Mouse (Mus musculus): ENCODE measurements around the gene Tmem132e. TPM values are rescaled to one million over a fixed set of nuclear protein-coding genes. Genes with fewer than 3 reads are reported as not detected.

Gene Tmem132e
- total and polyA plus RNA-seq, 3 experiments = not detected

DNA sequence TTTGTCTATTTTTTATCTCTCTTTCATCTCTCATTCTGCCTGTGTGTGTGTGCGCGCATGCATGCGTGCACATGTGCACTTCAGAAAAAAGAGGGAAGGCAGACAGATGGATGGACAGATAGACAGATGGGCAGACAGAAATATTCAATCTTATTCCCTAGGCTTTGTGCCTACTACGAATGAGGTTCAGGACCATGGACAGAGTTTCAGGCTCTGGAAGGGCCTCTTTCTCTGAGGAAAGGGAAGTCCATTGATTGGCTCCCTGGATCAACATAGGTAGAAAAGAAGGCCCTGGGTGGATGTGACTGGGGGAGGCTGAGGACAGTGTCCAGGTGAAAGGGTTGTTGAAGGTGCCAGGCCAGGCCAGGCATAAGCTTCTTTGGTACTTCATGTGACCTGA is 17.1 kb upstream of the Tmem132e start:
- Histone ChIP-seq H3K79me2 (replicated peaks; ENCODE audit: control insufficient read depth, extremely low read depth, insufficient read depth, poor library complexity, severe bottlenecking) (no peaks in the 10 kb centered on the region), H3K9ac (ENCODE audit: insufficient read depth, low read depth) (no peak overlapping the region), H3K27me3 (replicated peaks) (peaks cover 63% of the 10 kb centered on the region), H3K4me2 (ENCODE audit: insufficient read depth, low read depth, poor library complexity, severe bottlenecking) (no peak overlapping the region), H3K4me3 (replicated peaks in 1 of 3; ENCODE audit: low read depth in 2 of 3, low read length in 2 of 3, poor library complexity in 1 of 3) (no peak overlapping the region), H3K4me1 (ENCODE audit: control insufficient read depth in 1 of 2, insufficient read depth in 2 of 2) (no peaks in the 10 kb centered on the region), H3K27ac (ENCODE audit: insufficient read depth, low read depth) (no peak overlapping the region), H3K36me3 (replicated peaks in 1 of 2; ENCODE audit: control insufficient read depth in 1 of 2, insufficient read depth in 1 of 2, low read length in 1 of 2) (no peaks in the 10 kb centered on the region), H3K9me3 (replicated peaks; ENCODE audit: low read length) (no peaks in the 10 kb centered on the region)
- in situ Hi-C loops (cut with MboI; ENCODE audit: low pct_ligation_motif_present, low pct_unique_long_range_greater_than_20kb, low sequenced_read_pairs) = no loop called here
- DNase-seq (ENCODE audit: extremely low read depth) = peak; percentile 24
- dilution Hi-C loops (cut with MboI; ENCODE audit: extremely low pct_ligation_motif_present, extremely low pct_unique_long_range_greater_than_20kb, low sequenced_read_pairs) = no loop called here
- TF ChIP-seq POLR2A (IDR thresholded peaks at IDR 0.05; ENCODE audit: low read depth, low read length) (no peak), MAFK (IDR thresholded peaks at IDR 0.05; ENCODE audit: insufficient replicate concordance, low read length) (no peak), SIN3A (IDR thresholded peaks at IDR 0.05; ENCODE audit: low read length) (no peak), MAZ (IDR thresholded peaks at IDR 0.05; ENCODE audit: low read depth, low read length) (no peak), CTCF (conservative IDR thresholded peaks at IDR 0.05 in 1 of 2, IDR thresholded peaks at IDR 0.05 in 1 of 2; ENCODE audit: low read depth in 2 of 2, low read length in 2 of 2) (no peak), MEF2A (IDR thresholded peaks at IDR 0.05; ENCODE audit: borderline replicate concordance, low read depth, low read length) (no peak), NELFE (IDR thresholded peaks at IDR 0.05; ENCODE audit: low read depth, low read length) (no peak), SMC3 (IDR thresholded peaks at IDR 0.05; ENCODE audit: low read depth, low read length) (no peak), EP300 (IDR thresholded peaks at IDR 0.05; ENCODE audit: low read length) (no peak), TBP (conservative IDR thresholded peaks at IDR 0.05; ENCODE audit: low read depth, low read length) (no peak), CHD2 (IDR thresholded peaks at IDR 0.05; ENCODE audit: low read length) (no peak), ELF1 (IDR thresholded peaks at IDR 0.05; ENCODE audit: low read depth, low read length) (no peak), MYC (IDR thresholded peaks at IDR 0.05; ENCODE audit: low read depth, low read length) (no peak), ZKSCAN1 (IDR thresholded peaks at IDR 0.05; ENCODE audit: borderline replicate concordance, low read depth, low read length) (no peak)

GRCm38 (mm10) chr11:82380606-82381202 is 8.0 kb upstream of the Tmem132e start:
- Histone ChIP-seq H3K27ac (ENCODE audit: insufficient read depth, low read depth) (no peak overlapping the region), H3K9me3 (replicated peaks; ENCODE audit: low read length) (peaks cover under 1% of the 10 kb centered on the region), H3K79me2 (replicated peaks; ENCODE audit: control insufficient read depth, extremely low read depth, insufficient read depth, poor library complexity, severe bottlenecking) (no peaks in the 10 kb centered on the region), H3K27me3 (replicated peaks) (peaks cover 78% of the 10 kb centered on the region), H3K4me3 (replicated peaks in 1 of 3; ENCODE audit: low read depth in 2 of 3, low read length in 2 of 3, poor library complexity in 1 of 3) (no peak overlapping the region), H3K9ac (ENCODE audit: insufficient read depth, low read depth) (no peak overlapping the region), H3K36me3 (replicated peaks in 1 of 2; ENCODE audit: control insufficient read depth in 1 of 2, insufficient read depth in 1 of 2, low read length in 1 of 2) (no peaks in the 10 kb centered on the region), H3K4me2 (ENCODE audit: insufficient read depth, low read depth, poor library complexity, severe bottlenecking) (no peak overlapping the region), H3K4me1 (ENCODE audit: control insufficient read depth in 1 of 2, insufficient read depth in 2 of 2) (no peaks in the 10 kb centered on the region)
- dilution Hi-C loops (cut with MboI; ENCODE audit: extremely low pct_ligation_motif_present, extremely low pct_unique_long_range_greater_than_20kb, low sequenced_read_pairs) = no loop called here
- in situ Hi-C loops (cut with MboI; ENCODE audit: low pct_ligation_motif_present, low pct_unique_long_range_greater_than_20kb, low sequenced_read_pairs) = no loop called here
- TF ChIP-seq NELFE (IDR thresholded peaks at IDR 0.05; ENCODE audit: low read depth, low read length) = no peak
- no peak for TF ChIP-seq NRF1 (IDR thresholded peaks at IDR 0.05; ENCODE audit: low read depth, low read length)
- no peak for TF ChIP-seq GABPA (IDR thresholded peaks at IDR 0.05; ENCODE audit: insufficient replicate concordance, low read depth, low read length)
- no peak for TF ChIP-seq KAT2A (IDR thresholded peaks at IDR 0.05; ENCODE audit: insufficient replicate concordance, low read length)
- no peak for TF ChIP-seq E2F4 (IDR thresholded peaks at IDR 0.05; ENCODE audit: insufficient replicate concordance, low read depth, low read length)
- TF ChIP-seq MAZ (IDR thresholded peaks at IDR 0.05; ENCODE audit: low read depth, low read length) = no peak
- no peak for TF ChIP-seq HCFC1 (IDR thresholded peaks at IDR 0.05; ENCODE audit: low read depth, low read length)
- no peak for TF ChIP-seq MYC (IDR thresholded peaks at IDR 0.05; ENCODE audit: low read depth, low read length)
- TF ChIP-seq USF1 (IDR thresholded peaks at IDR 0.05; ENCODE audit: low read depth, low read length) = no peak
- TF ChIP-seq CHD1 (IDR thresholded peaks at IDR 0.05; ENCODE audit: low read depth, low read length) = no peak
- no peak for TF ChIP-seq TCF12 (IDR thresholded peaks at IDR 0.05; ENCODE audit: low read depth, low read length)
- TF ChIP-seq CHD2 (IDR thresholded peaks at IDR 0.05; ENCODE audit: low read length) = no peak
- TF ChIP-seq MAFK (IDR thresholded peaks at IDR 0.05; ENCODE audit: insufficient replicate concordance, low read length) = no peak
- TF ChIP-seq ELF1 (IDR thresholded peaks at IDR 0.05; ENCODE audit: low read depth, low read length) = no peak
- TF ChIP-seq SIN3A (IDR thresholded peaks at IDR 0.05; ENCODE audit: low read length) = no peak
- no peak for TF ChIP-seq UBTF (IDR thresholded peaks at IDR 0.05; ENCODE audit: low read depth, low read length)
- TF ChIP-seq MEF2A (IDR thresholded peaks at IDR 0.05; ENCODE audit: borderline replicate concordance, low read depth, low read length) = no peak
- TF ChIP-seq ZMIZ1 (IDR thresholded peaks at IDR 0.05; ENCODE audit: low read depth, low read length) = no peak
- no peak for TF ChIP-seq JUN (IDR thresholded peaks at IDR 0.05; ENCODE audit: insufficient read depth, low read depth, low read length)
- TF ChIP-seq ETS1 (conservative IDR thresholded peaks at IDR 0.05; ENCODE audit: low read depth, low read length) = no peak
- no peak for DNase-seq (ENCODE audit: extremely low read depth)

Data from CH12.LX (cell line).